Comparison of ENCODE assay signal across 18 mouse cellular contexts in genomic region chr7:71873817-71874216, GRCm38 (mm10).
"Had no signal": no experiment of that assay in that cellular context is flagged by ENCODE, and none has a peak within 500 bp of the region (broad histone marks: within the 10 kb centered on the region; RNA-seq: fewer than 3 reads in every experiment).

No protein-coding gene starts in this region.

- DNase-seq: lung, adult 18-20 months; lung, embryonic 14.5 days; lung, postnatal 10 days; lung, postnatal 36 days; right cerebral cortex, adult 18-20 months; right cerebral cortex, postnatal 25 days; right cerebral cortex, postnatal 4 days; spleen, adult 18-20 months; thymus, adult 18-20 months; thymus, postnatal 14 days; thymus, postnatal 36 days had no signal

- H3K9ac ChIP-seq: liver, embryonic 14.5 days; lung, embryonic 14.5 days; midbrain, embryonic 13.5 days; midbrain, embryonic 15.5 days; neural tube, embryonic 12.5 days had no signal

- H3K4me2 ChIP-seq: lung, embryonic 14.5 days; midbrain, embryonic 11.5 days; midbrain, embryonic 13.5 days; midbrain, embryonic 15.5 days; neural tube, embryonic 12.5 days had no signal

- H3K27me3 ChIP-seq: megakaryocyte, embryonic 14.5 days; midbrain, embryonic 13.5 days; midbrain, embryonic 15.5 days; neural tube, embryonic 12.5 days had no signal

- H3K27ac ChIP-seq: liver, embryonic 14.5 days; macrophage; midbrain, embryonic 13.5 days; midbrain, embryonic 15.5 days; neural tube, embryonic 12.5 days had no signal

- H3K4me1 ChIP-seq: megakaryocyte, embryonic 14.5 days; midbrain, embryonic 13.5 days; midbrain, embryonic 15.5 days; neural tube, embryonic 12.5 days had no signal

- H3K36me3 ChIP-seq: midbrain, embryonic 13.5 days; midbrain, embryonic 15.5 days; neural tube, embryonic 12.5 days had no signal

- ATAC-seq: midbrain, embryonic 13.5 days; midbrain, embryonic 15.5 days had no signal

- H3K4me3 ChIP-seq: megakaryocyte, embryonic 14.5 days; midbrain, embryonic 13.5 days; midbrain, embryonic 15.5 days; neural tube, embryonic 12.5 days had no signal

- H3K9me3 ChIP-seq: megakaryocyte, embryonic 14.5 days; midbrain, embryonic 13.5 days; midbrain, embryonic 15.5 days; neural tube, embryonic 12.5 days had no signal
